Mouse (Mus musculus) embryonic facial prominence, embryonic 14.5 days (tissue): Measurements from ENCODE around the gene Mpp4. TPM values are rescaled to one million over a fixed set of nuclear protein-coding genes. Genes with fewer than 3 reads are reported as not detected.

Experiments used
- ATAC-seq: fragments of 200-750 bp; cut with Nextera tagmentation; 2 replicates; pipeline ENCODE4 v1.8.0; 2017; ENCODE audit warnings: low read depth, moderate number of reproducible peaks, moderate TSS enrichment
- DNase-seq: peaks from one replicate; pipeline ENCODE4 v3.0.0-alpha.2; 2015; ENCODE audit warnings: low spot score
- H3K27ac ChIP-seq: fragments of 300-500 bp; sonication (generic); replicated peaks from 2 replicates; pipeline ENCODE4 v1.5.1; 2014; ENCODE audit warnings: low read depth, mild to moderate bottlenecking, low read length, moderate library complexity
- H3K27me3 ChIP-seq: fragments of 300-500 bp; sonication (generic); replicated peaks from 2 replicates; pipeline ENCODE4 v1.6.1; 2014; ENCODE audit warnings: low read length; ENCODE audit not compliant: control insufficient read depth, insufficient read depth
- H3K36me3 ChIP-seq: fragments of 300-500 bp; sonication (generic); 2 replicates; pipeline ENCODE4 v1.6.1; 2014; ENCODE audit warnings: low read length, mixed read lengths; ENCODE audit not compliant: control insufficient read depth, insufficient read depth
- H3K4me1 ChIP-seq: fragments of 300-500 bp; sonication (generic); 2 replicates; pipeline ENCODE4 v1.6.1; 2014; ENCODE audit warnings: antibody characterized with exemption, low read length; ENCODE audit not compliant: control insufficient read depth, insufficient read depth
- H3K4me2 ChIP-seq: fragments of 300-500 bp; sonication (generic); 2 replicates; pipeline ENCODE4 v1.6.1; 2014; ENCODE audit warnings: low read depth, mild to moderate bottlenecking, low read length, moderate library complexity, mixed read lengths
- H3K4me3 ChIP-seq: fragments of 300-500 bp; sonication (generic); 2 replicates; pipeline ENCODE4 v1.5.1; 2014; ENCODE audit warnings: low read depth, mild to moderate bottlenecking, low read length
- H3K9ac ChIP-seq: fragments of 300-500 bp; sonication (generic); 2 replicates; pipeline ENCODE4 v1.6.1; 2014; ENCODE audit warnings: low read depth, mild to moderate bottlenecking, low read length, moderate library complexity, mixed read lengths
- H3K9me3 ChIP-seq: fragments of 300-500 bp; sonication (generic); 2 replicates; pipeline ENCODE4 v1.6.1; 2016; ENCODE audit warnings: low read length; ENCODE audit not compliant: control insufficient read depth
- WGBS: fragments of 180-500 bp; shearing (Covaris S2); extraction: QIAGEN DNeasy Blood & Tissue Kit; methylation state at CpG from one replicate; pipeline ENCODE4 v1.1.7; 2014; 5-methylcytosine and 5-hydroxymethylcytosine counted together
- polyA plus RNA-seq: library from polyadenylated mRNA; unstranded; fragments of >200 nt; fragmentation: Nextera tagmentation; extraction: Ambion mirVana; gene quantifications from 2 replicates; pipeline ENCODE4 v1.2.1, GENCODE M21; 2014

The Mpp4 gene
- polyA plus RNA-seq = 0.26 and 0.28 TPM in 2 replicates

- DNase-seq (peak; percentile 19), ATAC-seq (peak; percentile 26; the same call in 1 of the 2 replicates)
- Histone ChIP-seq H3K9ac (no peak within 1 kb of the TSS), H3K4me1 (no peaks in the 10 kb centered on the region), H3K27me3 (no peaks in the 10 kb centered on the region), H3K36me3 (peaks cover 33% of the 10 kb centered on the region), H3K27ac (no peak within 1 kb of the TSS; the same call in 1 of the 2 replicates), H3K4me2 (no peak within 1 kb of the TSS), H3K9me3 (no peaks in the 10 kb centered on the region), H3K4me3 (no peak within 1 kb of the TSS)
- 55% methylated on average over 12 of the region's 12 CpGs for WGBS
Measured at GRCm38 (mm10) chr1:59163030-59163461, at the start of gene Mpp4. Gene Mpp4, minus strand, starts transcription at chr1:59163389.

- no peak for DNase-seq
- 43% methylated on average over 1 of the region's 1 CpGs for WGBS
- H3K27me3 ChIP-seq = no peaks in the 10 kb centered on the region
Measured at GRCm38 (mm10) chr1:59212951-59213350, 49.8 kb upstream of the Mpp4 start.

GRCm38 (mm10) chr1:59212076-59212779, 49.0 kb upstream of the Mpp4 start:
- Histone ChIP-seq H3K27me3 (no peaks in the 10 kb centered on the region), H3K4me1 (no peaks in the 10 kb centered on the region), H3K9ac (no peak overlapping the region), H3K36me3 (peaks cover 40% of the 10 kb centered on the region), H3K4me3 (no peak overlapping the region), H3K4me2 (no peak overlapping the region), H3K27ac (no peak overlapping the region), H3K9me3 (no peaks in the 10 kb centered on the region)
- WGBS = 78% methylated on average over 5 of the region's 5 CpGs
- no peak for DNase-seq
- ATAC-seq = no peak

More at GRCm38 (mm10) chr1:59212951-59213350, 49.8 kb upstream of the Mpp4 start:
- H3K27ac ChIP-seq = no peak overlapping the region
- ATAC-seq = no peak
- H3K9ac ChIP-seq = no peak overlapping the region
- H3K4me1 ChIP-seq = no peaks in the 10 kb centered on the region
- peaks cover 43% of the 10 kb centered on the region for H3K36me3 ChIP-seq
- H3K4me2 ChIP-seq = no peak overlapping the region
- no peaks in the 10 kb centered on the region for H3K9me3 ChIP-seq
- H3K4me3 ChIP-seq = no peak overlapping the region

- DNase-seq (no peak), ATAC-seq (no peak)
- no peaks in the 10 kb centered on the region for H3K9me3 ChIP-seq
- no peak overlapping the region for H3K27ac ChIP-seq
- H3K4me3 ChIP-seq = no peak overlapping the region
- H3K9ac ChIP-seq = no peak overlapping the region
- H3K4me1 ChIP-seq = no peaks in the 10 kb centered on the region
- WGBS = 90% methylated on average over 4 of the region's 4 CpGs
- peaks cover 45% of the 10 kb centered on the region for H3K36me3 ChIP-seq
- no peaks in the 10 kb centered on the region for H3K27me3 ChIP-seq
- H3K4me2 ChIP-seq = no peak overlapping the region
Measured at GRCm38 (mm10) chr1:59211651-59212050, 48.5 kb upstream of the Mpp4 start.

- WGBS = 88% methylated on average over 1 of the region's 1 CpGs
- H3K27me3 ChIP-seq = no peaks in the 10 kb centered on the region
- H3K4me3 ChIP-seq = no peak overlapping the region
- H3K4me1 ChIP-seq = no peaks in the 10 kb centered on the region
- no peak overlapping the region for H3K27ac ChIP-seq
- H3K9ac ChIP-seq = no peak overlapping the region
- H3K9me3 ChIP-seq = no peaks in the 10 kb centered on the region
- ATAC-seq = no peak
- no peak for DNase-seq
- H3K36me3 ChIP-seq = peaks cover 39% of the 10 kb centered on the region
- no peak overlapping the region for H3K4me2 ChIP-seq
Measured at GRCm38 (mm10) chr1:59208331-59208730, 45.1 kb upstream of the Mpp4 start.

GRCm38 (mm10) chr1:59204489-59204888, 41.3 kb upstream of the Mpp4 start:
- DNase-seq (no peak), ATAC-seq (no peak)
- no peak overlapping the region for H3K27ac ChIP-seq
- no peak overlapping the region for H3K4me2 ChIP-seq
- no peaks in the 10 kb centered on the region for H3K27me3 ChIP-seq
- no peaks in the 10 kb centered on the region for H3K9me3 ChIP-seq
- H3K4me3 ChIP-seq = no peak overlapping the region
- 77% methylated on average over 1 of the region's 1 CpGs for WGBS
- H3K36me3 ChIP-seq = peaks cover 50% of the 10 kb centered on the region
- H3K4me1 ChIP-seq = no peaks in the 10 kb centered on the region
- H3K9ac ChIP-seq = no peak overlapping the region

- H3K27ac ChIP-seq = no peak overlapping the region
- no peaks in the 10 kb centered on the region for H3K9me3 ChIP-seq
- no peak overlapping the region for H3K4me3 ChIP-seq
- H3K4me2 ChIP-seq = no peak overlapping the region
- no peak overlapping the region for H3K9ac ChIP-seq
- no peaks in the 10 kb centered on the region for H3K4me1 ChIP-seq
- H3K36me3 ChIP-seq = peaks cover 45% of the 10 kb centered on the region
- H3K27me3 ChIP-seq = no peaks in the 10 kb centered on the region
- no peak for ATAC-seq
- DNase-seq = no peak
- WGBS = 87% methylated on average over 10 of the region's 10 CpGs
Measured at GRCm38 (mm10) chr1:59202367-59202766, 39.2 kb upstream of the Mpp4 start.

- Histone ChIP-seq H3K27me3 (no peaks in the 10 kb centered on the region), H3K4me1 (no peaks in the 10 kb centered on the region), H3K9me3 (no peaks in the 10 kb centered on the region), H3K4me3 (no peak overlapping the region), H3K27ac (no peak overlapping the region), H3K36me3 (peaks cover 39% of the 10 kb centered on the region), H3K9ac (no peak overlapping the region), H3K4me2 (no peak overlapping the region)
- ATAC-seq (no peak), DNase-seq (no peak)
- WGBS = 85% methylated on average over 1 of the region's 1 CpGs
Measured at GRCm38 (mm10) chr1:59201561-59201960, 38.4 kb upstream of the Mpp4 start.

GRCm38 (mm10) chr1:59200960-59201359, 37.8 kb upstream of the Mpp4 start:
- Histone ChIP-seq H3K27me3 (no peaks in the 10 kb centered on the region), H3K4me2 (no peak overlapping the region), H3K27ac (no peak overlapping the region), H3K4me3 (no peak overlapping the region), H3K36me3 (peaks cover 45% of the 10 kb centered on the region), H3K9me3 (no peaks in the 10 kb centered on the region), H3K9ac (no peak overlapping the region), H3K4me1 (no peaks in the 10 kb centered on the region)
- no peak for DNase-seq
- ATAC-seq = no peak
- WGBS = 89% methylated on average over 5 of the region's 5 CpGs
